Mouse (Mus musculus) ES-E14 (cell line): ENCODE results near the gene Pex14. TPM values are rescaled to one million over a fixed set of nuclear protein-coding genes. Genes with fewer than 3 reads are reported as not detected.
A peak's percentile ranks its signal among the peaks of the same experiment; 100 is the strongest.

Source experiments
- DNase-seq: peaks from one replicate; pipeline ENCODE4 v3.0.0-alpha.2; 2013; ENCODE audit warnings: low read depth, low spot score
- H3K27ac ChIP-seq: 2 replicates; pipeline ENCODE4 v1.5.1; 2012; ENCODE audit warnings: low read depth, mild to moderate bottlenecking, low read length, moderate library complexity, mixed read lengths; ENCODE audit not compliant: poor library complexity, insufficient read depth, severe bottlenecking
- H3K36me3 ChIP-seq: 2 replicates; pipeline ENCODE4 v1.6.1; 2012; ENCODE audit warnings: mild to moderate bottlenecking, low read length, moderate library complexity, mixed read lengths; ENCODE audit not compliant: control insufficient read depth, poor library complexity, insufficient read depth, severe bottlenecking
- H3K4me1 ChIP-seq, 2 experiments: fragments of 150-350 bp in 1 of 2; sonication (generic) in 1 of 2; 2 replicates each; pipeline ENCODE4 v1.6.1; 2012; ENCODE audit warnings: low read length in 2 of 2, mild to moderate bottlenecking in 1 of 2, mixed read lengths in 1 of 2; ENCODE audit not compliant: control insufficient read depth in 2 of 2, insufficient read depth in 2 of 2, poor library complexity in 1 of 2
- H3K4me3 ChIP-seq, 2 experiments: fragments of 150-350 bp in 1 of 2; sonication (generic) in 1 of 2; 2 replicates each; pipeline ENCODE4 v1.5.1; 2012; ENCODE audit warnings: low read length in 2 of 2, low read depth in 1 of 2, mild to moderate bottlenecking in 1 of 2, mixed read lengths in 1 of 2; ENCODE audit not compliant: insufficient read depth in 1 of 2, poor library complexity in 1 of 2, severe bottlenecking in 1 of 2
- H3K9ac ChIP-seq: 2 replicates; pipeline ENCODE4 v1.6.1; 2012; ENCODE audit warnings: low read depth, mild to moderate bottlenecking, low read length, mixed read lengths; ENCODE audit not compliant: poor library complexity, insufficient read depth, severe bottlenecking
- H3K9me3 ChIP-seq: fragments of 150-350 bp; sonication (generic); 2 replicates; pipeline ENCODE4 v1.6.1; 2012; ENCODE audit warnings: low read depth, mild to moderate bottlenecking, low read length; ENCODE audit not compliant: control insufficient read depth, insufficient read depth
- CHD2 ChIP-seq: IDR thresholded peaks from 2 replicates; pipeline ENCODE4 v1.6.1; 2014; ENCODE audit warnings: mild to moderate bottlenecking, low read depth, low read length, inconsistent platforms
- HCFC1 ChIP-seq: IDR thresholded peaks from 2 replicates; pipeline ENCODE4 v1.6.1; 2012; ENCODE audit warnings: low read length, inconsistent platforms, borderline replicate concordance; ENCODE audit not compliant: insufficient read depth
- MAFK ChIP-seq: IDR thresholded peaks from 2 replicates; pipeline ENCODE4 v1.6.1; 2014; ENCODE audit warnings: mild to moderate bottlenecking, low read depth, low read length, inconsistent platforms; ENCODE audit not compliant: insufficient read depth
- ZC3H11A ChIP-seq: IDR thresholded peaks from 2 replicates; pipeline ENCODE4 v1.6.1; 2012; ENCODE audit warnings: low read depth, mild to moderate bottlenecking, inconsistent platforms, low read length, borderline replicate concordance
- ZNF384 ChIP-seq: IDR thresholded peaks from 2 replicates; pipeline ENCODE4 v1.6.1; 2012; ENCODE audit warnings: low read depth, low read length, inconsistent platforms
- in situ Hi-C, 2 experiments: fragments of 600-800 bp; cut with MboI; formaldehyde crosslinking; loops; one replicate each; pipeline ENCODE4 v1.15.1; 2025; ENCODE audit warnings: low sequenced_read_pairs in 2 of 2, inconsistent platforms in 1 of 2; ENCODE audit not compliant: unreplicated experiment in 2 of 2
- total RNA-seq: library from RNA; depleted of rRNA; stranded (reverse); fragments of 300-350 nt; gene quantifications from 2 replicates; pipeline ENCODE4 v1.2.3, GENCODE M21; 2012

The Pex14 gene
- total RNA-seq, 1 experiment: 80.3 TPM

GRCm38 (mm10) chr4:149078261-149078660, 21.4 kb downstream of the Pex14 start:
- in situ Hi-C loops: no loop called here
- Histone ChIP-seq H3K27ac (no peak overlapping the region), H3K36me3 (peaks cover 10% of the 10 kb centered on the region; the same call in 1 of the 2 replicates), H3K9ac (peak overlapping the region; percentile 30; the same call in 1 of the 2 replicates), H3K4me3 (no peak overlapping the region), H3K4me1 (peaks cover 4 to 13% of the 10 kb centered on the region in 2 experiments; a peak in 2 of 4 replicates), H3K9me3 (no peaks in the 10 kb centered on the region)
- DNase-seq: no peak
- no peak for TF ChIP-seq HCFC1
- TF ChIP-seq CHD2: no peak
- no peak for TF ChIP-seq MAFK
- TF ChIP-seq ZC3H11A: no peak
- TF ChIP-seq ZNF384: no peak

GRCm38 (mm10) chr4:149075871-149076575, 23.7 kb downstream of the Pex14 start:
- peaks cover 4 to 5% of the 10 kb centered on the region in 2 experiments; a peak in 2 of 4 replicates for H3K4me1 ChIP-seq
- TF ChIP-seq ZC3H11A: peak; percentile 61; the same call in 1 of the 2 replicates
- TF ChIP-seq CHD2: no peak
- no peak overlapping the region for H3K27ac ChIP-seq

GRCm38 (mm10) chr4:149075073-149075472, 24.6 kb downstream of the Pex14 start:
- Histone ChIP-seq H3K36me3 (peaks cover 12% of the 10 kb centered on the region; the same call in 1 of the 2 replicates), H3K9ac (no peak overlapping the region), H3K4me3 (no peak overlapping the region), H3K4me1 (peaks cover 4 to 10% of the 10 kb centered on the region in 2 experiments; a peak in 2 of 4 replicates), H3K9me3 (no peaks in the 10 kb centered on the region), H3K27ac (no peak overlapping the region)
- TF ChIP-seq ZNF384 (no peak), CHD2 (no peak), HCFC1 (no peak), ZC3H11A (no peak), MAFK (no peak)
- DNase-seq: no peak
- in situ Hi-C loops: no loop called here

More at GRCm38 (mm10) chr4:149075871-149076575, 23.7 kb downstream of the Pex14 start:
- in situ Hi-C loops: no loop called here
- no peaks in the 10 kb centered on the region for H3K9me3 ChIP-seq
- peaks cover 12% of the 10 kb centered on the region; the same call in 1 of the 2 replicates for H3K36me3 ChIP-seq
- DNase-seq: peak; percentile 62
- H3K9ac ChIP-seq: no peak overlapping the region
- no peak overlapping the region for H3K4me3 ChIP-seq

GRCm38 (mm10) chr4:149066672-149067551, 32.8 kb downstream of the Pex14 start:
- no peak overlapping the region for H3K9ac ChIP-seq
- H3K4me1 ChIP-seq: peaks cover 0 to 23% of the 10 kb centered on the region in 2 experiments; a peak in 2 of 4 replicates
- peaks cover 13% of the 10 kb centered on the region; the same call in 1 of the 2 replicates for H3K36me3 ChIP-seq
- no peak for DNase-seq
- H3K9me3 ChIP-seq: no peaks in the 10 kb centered on the region
- no peak overlapping the region for H3K4me3 ChIP-seq
- no peak overlapping the region for H3K27ac ChIP-seq
- in situ Hi-C loops: loop anchor here in 1 of 2 experiments (5.0 kb wide), 1 partner anchor 365 kb away; no protein-coding TSS in a partner anchor
- TF ChIP-seq CHD2 (no peak), ZC3H11A (no peak), MAFK (no peak), ZNF384 (no peak), HCFC1 (no peak)
